Mouse (Mus musculus) stomach, postnatal 0 days (tissue): ENCODE measurements around the gene Pdcd11. TPM values are rescaled to one million over a fixed set of nuclear protein-coding genes. Genes with fewer than 3 reads are reported as not detected.

ENCODE experiments used
- ATAC-seq: fragments of 200-750 bp; cut with Nextera tagmentation; 2 replicates; pipeline ENCODE4 v1.8.0; 2017; ENCODE audit not compliant: low FRiP score, low TSS enrichment
- DNase-seq: peaks from one replicate; pipeline ENCODE4 v3.0.0-alpha.2; 2016; ENCODE audit warnings: low spot score
- H3K27ac ChIP-seq: fragments of 300-500 bp; sonication (generic); replicated peaks from 2 replicates; pipeline ENCODE4 v1.5.1; 2014; ENCODE audit warnings: mild to moderate bottlenecking, control low read depth
- H3K27me3 ChIP-seq: fragments of 300-500 bp; sonication (generic); 2 replicates; pipeline ENCODE4 v1.6.1; 2014; ENCODE audit warnings: low read length; ENCODE audit not compliant: control insufficient read depth, insufficient read depth
- H3K36me3 ChIP-seq: fragments of 300-500 bp; sonication (generic); 2 replicates; pipeline ENCODE4 v1.6.1; 2014; ENCODE audit warnings: low read length, mixed read lengths; ENCODE audit not compliant: control insufficient read depth, insufficient read depth
- H3K4me1 ChIP-seq: fragments of 300-500 bp; sonication (generic); replicated peaks from 2 replicates; pipeline ENCODE4 v1.6.1; 2014; ENCODE audit warnings: antibody characterized with exemption; ENCODE audit not compliant: control insufficient read depth, insufficient read depth
- H3K4me2 ChIP-seq: fragments of 300-500 bp; sonication (generic); replicated peaks from 2 replicates; pipeline ENCODE4 v1.6.1; 2014; ENCODE audit warnings: low read depth, mild to moderate bottlenecking, control low read depth, moderate library complexity
- H3K4me3 ChIP-seq: fragments of 300-500 bp; sonication (generic); 2 replicates; pipeline ENCODE4 v1.5.1; 2014; ENCODE audit warnings: low read depth, low read length, control low read depth
- H3K9ac ChIP-seq: fragments of 300-500 bp; sonication (generic); 2 replicates; pipeline ENCODE4 v1.6.1; 2014; ENCODE audit warnings: mild to moderate bottlenecking, low read length, control low read depth, mixed read lengths
- H3K9me3 ChIP-seq: fragments of 300-500 bp; sonication (generic); 2 replicates; pipeline ENCODE4 v1.6.1; 2016; ENCODE audit warnings: low read length; ENCODE audit not compliant: control insufficient read depth
- CTCF ChIP-seq: IDR thresholded peaks from 2 replicates; pipeline ENCODE4 v1.5.1; 2016; ENCODE audit warnings: antibody characterized with exemption, low read depth, mild to moderate bottlenecking, moderate library complexity
- EP300 ChIP-seq: optimal IDR thresholded peaks from 2 replicates; pipeline ENCODE3; 2016; ENCODE audit warnings: antibody characterized with exemption
- WGBS: fragments of 180-500 bp; shearing (Covaris S2); extraction: QIAGEN DNeasy Blood & Tissue Kit; methylation state at CpG from one replicate; pipeline ENCODE4 v1.1.7; 2014; 5-methylcytosine and 5-hydroxymethylcytosine counted together
- polyA plus RNA-seq: library from polyadenylated mRNA; unstranded; fragments of >200 nt; fragmentation: Nextera tagmentation; extraction: Ambion mirVana; gene quantifications from 2 replicates; pipeline ENCODE4 v1.2.1, GENCODE M21; 2015

Gene Pdcd11
- polyA plus RNA-seq, 1 experiment from 2014 or later = 4.2 TPM

DNA sequence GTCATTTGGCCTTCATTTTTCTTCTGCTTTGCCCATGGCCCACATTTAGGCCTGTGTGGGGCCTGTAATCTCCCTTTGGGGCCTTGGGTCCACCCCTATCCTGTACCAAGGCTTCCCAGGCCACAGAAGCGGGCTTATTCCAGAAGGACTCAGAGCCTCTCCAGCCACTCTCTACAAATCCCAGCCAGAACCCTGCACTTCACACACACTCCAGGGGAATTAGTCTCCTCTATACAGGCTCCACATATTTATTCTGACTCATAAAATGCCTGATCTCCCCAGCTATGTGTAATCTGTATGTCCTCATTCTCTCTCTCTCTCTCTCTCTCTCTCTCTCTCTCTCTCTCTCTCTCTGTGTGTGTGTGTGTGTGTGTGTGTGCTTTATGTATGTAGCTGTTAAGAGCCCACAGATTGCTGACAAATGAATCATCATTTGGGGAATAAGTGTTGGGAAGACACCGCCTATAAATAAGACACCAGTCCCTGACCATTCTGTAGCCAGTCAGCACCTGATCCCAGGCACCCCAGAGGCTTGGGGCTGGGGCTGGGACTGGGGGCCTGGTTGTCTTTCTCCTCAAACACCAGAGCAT lies 86.4 kb downstream of the Pdcd11 start:
- Histone ChIP-seq H3K4me3 (no peak overlapping the region), H3K9me3 (no peaks in the 10 kb centered on the region), H3K27ac (no peak overlapping the region), H3K4me2 (no peak overlapping the region), H3K27me3 (no peaks in the 10 kb centered on the region), H3K36me3 (no peaks in the 10 kb centered on the region), H3K9ac (no peak overlapping the region), H3K4me1 (0 out of 2 replicates have a peak, but pooled peaks cover 3% of the 10 kb centered on the region)
- TF ChIP-seq EP300 (no peak), CTCF (no peak)
- ATAC-seq (peak; percentile 39; the same call in 1 of the 2 replicates), DNase-seq (no peak)
- WGBS = 50% methylated on average over 2 of the region's 2 CpGs

DNA sequence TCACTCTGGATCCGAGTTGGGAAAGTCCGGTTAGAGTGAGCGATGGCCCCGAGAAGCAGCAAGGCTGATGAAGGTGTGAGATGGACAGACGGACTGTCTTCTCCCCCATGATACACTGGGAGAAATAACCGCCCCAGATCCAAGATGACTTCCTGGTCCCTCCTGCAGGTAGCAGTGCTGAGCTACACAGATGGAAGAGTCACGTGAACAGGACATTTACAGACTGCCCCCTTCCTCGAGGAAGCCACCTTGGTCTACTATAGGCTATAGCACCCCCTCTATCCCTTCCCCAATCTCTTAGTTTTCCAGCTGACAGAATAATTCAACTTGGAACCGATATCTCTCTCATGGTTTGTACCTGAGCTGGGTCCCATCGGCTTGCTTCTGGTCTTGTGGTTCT lies 87.4 kb downstream of the Pdcd11 start:
- Histone ChIP-seq H3K27ac (no peak overlapping the region), H3K9ac (peak overlapping the region; percentile 72; the same call in 1 of the 2 replicates), H3K4me1 (0 out of 2 replicates have a peak, but pooled peaks cover 3% of the 10 kb centered on the region), H3K9me3 (no peaks in the 10 kb centered on the region), H3K27me3 (no peaks in the 10 kb centered on the region), H3K36me3 (no peaks in the 10 kb centered on the region), H3K4me3 (peak overlapping the region; percentile 73), H3K4me2 (peak overlapping the region; percentile 92)
- TF ChIP-seq CTCF = peak; percentile 73
- no peak for TF ChIP-seq EP300
- DNase-seq (peak; percentile 43), ATAC-seq (peak; percentile 45; the same call in 1 of the 2 replicates)
- WGBS = 27% methylated on average over 10 of the region's 10 CpGs

DNA sequence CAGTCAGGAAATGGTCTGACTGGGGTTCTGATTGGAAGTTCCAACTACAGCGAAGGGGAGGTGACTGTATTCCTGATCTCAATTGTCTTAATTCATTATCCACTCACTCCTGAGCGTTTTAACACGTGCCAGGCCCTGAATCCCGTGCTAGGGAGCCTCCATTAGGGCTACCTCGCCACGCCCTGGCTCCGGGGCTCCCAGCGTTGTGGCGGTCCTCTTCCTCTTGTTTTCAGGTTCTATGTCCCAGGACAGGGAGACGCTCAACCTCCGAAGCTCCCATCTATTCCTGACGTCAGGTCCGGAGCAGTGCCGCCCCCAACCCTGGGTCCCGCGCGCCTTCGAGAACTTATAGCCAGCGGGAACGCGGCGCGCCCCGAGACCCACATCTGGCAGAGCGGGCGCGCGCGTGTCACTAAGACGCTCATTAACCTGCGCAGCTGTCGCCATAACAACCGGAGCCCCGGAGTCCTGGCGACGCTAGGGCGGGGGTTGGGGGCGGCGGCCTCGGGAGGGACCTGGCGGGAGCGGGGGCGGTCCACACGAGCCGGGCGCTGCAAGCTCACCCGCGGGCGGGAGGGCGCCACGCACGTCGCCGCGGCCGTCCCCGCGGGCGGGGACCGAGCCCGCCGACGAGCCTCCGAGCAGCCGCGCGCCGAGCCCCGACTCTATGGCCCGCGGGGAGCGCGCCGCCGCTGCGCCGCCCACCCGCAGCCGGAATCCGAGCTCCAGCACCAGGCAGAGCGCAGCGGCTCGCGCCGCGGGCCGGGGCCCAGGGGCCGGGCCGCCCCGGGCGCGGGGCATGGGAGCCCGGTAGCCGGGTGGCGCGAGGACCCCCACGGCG lies 88.1 kb downstream of the Pdcd11 start, which contains the start of gene Neurl1a:
Neurl1a (plus strand) TSS at position 390 of the 841 bp plus-strand sequence.
- under 1% methylated on average over 67 of the region's 98 CpGs for WGBS

DNA sequence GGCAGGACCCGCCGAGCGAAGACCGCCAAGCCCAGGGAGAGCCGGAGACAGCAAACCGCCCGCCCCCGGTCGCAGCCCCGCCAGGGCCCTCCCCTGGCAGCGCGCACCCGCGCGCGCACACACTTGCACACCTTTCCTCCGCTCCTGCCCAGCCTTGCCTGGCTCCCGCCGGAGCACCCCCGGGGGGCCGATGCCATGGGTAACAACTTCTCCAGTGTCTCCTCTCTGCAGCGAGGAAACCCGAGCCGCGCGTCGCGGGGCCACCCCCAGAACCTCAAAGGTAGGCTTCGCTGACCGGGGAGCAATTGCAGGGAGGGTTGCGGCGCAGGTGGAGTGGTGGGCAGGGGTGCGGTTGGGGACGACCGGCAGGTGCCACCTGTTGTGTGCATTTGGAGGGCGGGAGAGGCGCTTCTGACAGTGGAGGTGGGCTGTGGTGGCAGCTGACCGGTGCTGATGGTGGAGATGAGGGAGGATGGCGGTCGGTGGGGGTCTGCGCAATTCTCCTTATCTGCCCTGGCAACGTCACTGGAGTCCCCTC lies 88.8 kb downstream of the Pdcd11 start:
- H3K27ac ChIP-seq = peak overlapping the region; percentile 69; the same call in 1 of the 2 replicates
- H3K4me2 ChIP-seq = peak overlapping the region; percentile 92
- peak overlapping the region; percentile 73 for H3K4me3 ChIP-seq
- TF ChIP-seq CTCF (no peak), EP300 (no peak)
- ATAC-seq (peak; percentile 46), DNase-seq (peak; percentile 47)
- no peaks in the 10 kb centered on the region for H3K36me3 ChIP-seq
- H3K9me3 ChIP-seq = no peaks in the 10 kb centered on the region
- WGBS = 2% methylated on average over 36 of the region's 42 CpGs
- H3K9ac ChIP-seq = peak overlapping the region; percentile 72
- no peaks in the 10 kb centered on the region for H3K27me3 ChIP-seq
- 0 out of 2 replicates have a peak, but pooled peaks cover 3% of the 10 kb centered on the region for H3K4me1 ChIP-seq

More for the DNA sequence above, 88.1 kb downstream of the Pdcd11 start, which contains the start of gene Neurl1a:
- TF ChIP-seq EP300 = no peak
- no peak for TF ChIP-seq CTCF
- ATAC-seq (peak; percentile 56), DNase-seq (peak; percentile 66)
- peak within 1 kb of the TSS; percentile 92 for H3K4me2 ChIP-seq
- H3K4me3 ChIP-seq = peak within 1 kb of the TSS; percentile 73
- peak within 1 kb of the TSS; percentile 69 for H3K27ac ChIP-seq
- H3K9ac ChIP-seq = peak within 1 kb of the TSS; percentile 72
- no peaks in the 10 kb centered on the region for H3K9me3 ChIP-seq
- H3K4me1 ChIP-seq = 0 out of 2 replicates have a peak, but pooled peaks cover 3% of the 10 kb centered on the region
- no peaks in the 10 kb centered on the region for H3K27me3 ChIP-seq
- no peaks in the 10 kb centered on the region for H3K36me3 ChIP-seq

DNA sequence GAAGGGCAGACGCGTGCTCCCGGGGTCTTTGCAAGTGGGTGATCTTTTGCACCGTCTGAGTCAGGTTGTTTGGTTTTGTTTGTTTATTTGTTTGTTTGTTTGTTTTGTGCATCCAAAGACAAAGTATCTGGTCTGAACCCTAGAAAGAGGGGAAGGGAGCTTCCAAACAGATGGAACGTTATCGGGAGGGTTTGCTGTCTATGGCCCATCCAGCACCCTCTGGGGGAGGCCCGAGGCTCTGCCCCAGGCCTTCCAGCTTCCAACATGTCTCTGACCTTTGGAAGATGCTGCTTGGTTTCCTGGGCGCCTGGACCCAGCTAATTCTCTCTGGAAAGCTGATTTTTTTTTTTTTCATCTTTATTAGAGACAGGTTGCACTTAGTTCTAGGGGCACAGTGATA lies 89.4 kb downstream of the Pdcd11 start:
- Histone ChIP-seq H3K4me3 (peak overlapping the region; percentile 73; the same call in 1 of the 2 replicates), H3K4me1 (0 out of 2 replicates have a peak, but pooled peaks cover 3% of the 10 kb centered on the region), H3K9ac (no peak overlapping the region), H3K36me3 (no peaks in the 10 kb centered on the region), H3K27me3 (no peaks in the 10 kb centered on the region), H3K4me2 (peak overlapping the region; percentile 92), H3K9me3 (no peaks in the 10 kb centered on the region), H3K27ac (no peak overlapping the region)
- 28% methylated on average over 8 of the region's 8 CpGs for WGBS
- DNase-seq (no peak), ATAC-seq (no peak)
- TF ChIP-seq CTCF (no peak), EP300 (no peak)

Other genes starting within 250 kb of the Pdcd11 start
- 3.5 and 4.2 TPM in 2 replicates for gene Ina, start 76.1 kb upstream of the Pdcd11 start, polyA plus RNA-seq
- gene Nt5c2, start 75.6 kb upstream of the Pdcd11 start, polyA plus RNA-seq = 59.4 and 70.9 TPM in 2 replicates
- 9.8 and 10.1 TPM in 2 replicates for gene Pcgf6, start 39.9 kb upstream of the Pdcd11 start, polyA plus RNA-seq
- gene Taf5, start 23.0 kb upstream of the Pdcd11 start, polyA plus RNA-seq = 1.6 and 1.8 TPM in 2 replicates
- gene Usmg5, start 121 bp upstream of the Pdcd11 start, polyA plus RNA-seq = 1,643 and 1,847 TPM in 2 replicates
- 3.9 and 4.3 TPM in 2 replicates for gene Calhm2, start 47.5 kb downstream of the Pdcd11 start, polyA plus RNA-seq
- gene Calhm1, start 53.5 kb downstream of the Pdcd11 start, polyA plus RNA-seq = not detected in 2 replicates
- not detected in 2 replicates for gene Calhm3, start 67.0 kb downstream of the Pdcd11 start, polyA plus RNA-seq
- 3.9 TPM in 2 replicates for gene Neurl1a, start 88.1 kb downstream of the Pdcd11 start, polyA plus RNA-seq